Mouse (Mus musculus) liver, embryonic 15.5 days (tissue): ENCODE data around the gene Otud3. TPM values are rescaled to one million over a fixed set of nuclear protein-coding genes. Genes with fewer than 3 reads are reported as not detected.

ENCODE experiments used
- ATAC-seq: fragments of 200-750 bp; cut with Nextera tagmentation; 2 replicates; pipeline ENCODE4 v1.8.0; 2017; ENCODE audit warnings: moderate number of reproducible peaks, mild to moderate bottlenecking, moderate library complexity; ENCODE audit not compliant: insufficient read depth
- H3K27ac ChIP-seq: fragments of 300-500 bp; sonication (generic); replicated peaks from 2 replicates; pipeline ENCODE4 v1.5.1; 2015; ENCODE audit warnings: mild to moderate bottlenecking, inconsistent platforms
- H3K27me3 ChIP-seq: fragments of 300-500 bp; sonication (generic); 2 replicates; pipeline ENCODE4 v1.6.1; 2015; ENCODE audit warnings: mild to moderate bottlenecking, inconsistent platforms
- H3K36me3 ChIP-seq: fragments of 300-500 bp; sonication (generic); replicated peaks from 2 replicates; pipeline ENCODE4 v1.6.1; 2015; ENCODE audit warnings: moderate library complexity, mild to moderate bottlenecking, inconsistent platforms
- H3K4me1 ChIP-seq: fragments of 300-500 bp; sonication (generic); replicated peaks from 2 replicates; pipeline ENCODE4 v1.6.1; 2015; ENCODE audit warnings: inconsistent platforms
- H3K4me2 ChIP-seq: fragments of 300-500 bp; sonication (generic); 2 replicates; pipeline ENCODE4 v1.6.1; 2015; ENCODE audit warnings: moderate library complexity, mild to moderate bottlenecking, inconsistent platforms
- H3K4me3 ChIP-seq: fragments of 300-500 bp; sonication (generic); replicated peaks from 2 replicates; pipeline ENCODE4 v1.5.1; 2015; ENCODE audit warnings: mild to moderate bottlenecking, inconsistent platforms
- H3K9ac ChIP-seq: fragments of 300-500 bp; sonication (generic); 2 replicates; pipeline ENCODE4 v1.6.1; 2015; ENCODE audit warnings: moderate library complexity, mild to moderate bottlenecking, inconsistent platforms
- H3K9me3 ChIP-seq: fragments of 300-500 bp; sonication (generic); replicated peaks from 2 replicates; pipeline ENCODE4 v1.6.1; 2016; ENCODE audit warnings: inconsistent platforms
- WGBS: fragments of 180-500 bp; shearing (Covaris S2); methylation state at CpG from one replicate; pipeline ENCODE4 v1.1.7; 2015; ENCODE audit warnings: mixed read lengths; ENCODE audit not compliant: insufficient replicate concordance; 5-methylcytosine and 5-hydroxymethylcytosine counted together
- polyA plus RNA-seq: library from polyadenylated mRNA; unstranded; fragments of >200 nt; fragmentation: Nextera tagmentation; extraction: Ambion mirVana; gene quantifications from 2 replicates; pipeline ENCODE4 v1.2.1, GENCODE M21; 2015

The Otud3 gene
- polyA plus RNA-seq, 1 experiment from 2014 or later: 1.4 TPM

GRCm38 (mm10) chr4:138868666-138869065, 45.1 kb downstream of the Otud3 start:
- H3K36me3 ChIP-seq: no peaks in the 10 kb centered on the region
- H3K4me2 ChIP-seq: no peak overlapping the region
- no peak for ATAC-seq
- H3K4me1 ChIP-seq: no peaks in the 10 kb centered on the region
- H3K9ac ChIP-seq: no peak overlapping the region
- H3K27ac ChIP-seq: no peak overlapping the region
- H3K27me3 ChIP-seq: no peaks in the 10 kb centered on the region
- no peaks in the 10 kb centered on the region for H3K9me3 ChIP-seq
- H3K4me3 ChIP-seq: no peak overlapping the region
- WGBS: 40% methylated on average over 8 of the region's 8 CpGs

GRCm38 (mm10) chr4:138866413-138866812, 47.3 kb downstream of the Otud3 start:
- no peaks in the 10 kb centered on the region for H3K36me3 ChIP-seq
- H3K4me3 ChIP-seq: no peak overlapping the region
- WGBS: 9% methylated on average over 7 of the region's 7 CpGs
- H3K27me3 ChIP-seq: peaks cover 4% of the 10 kb centered on the region; the same call in 1 of the 2 replicates
- no peak for ATAC-seq
- no peaks in the 10 kb centered on the region for H3K4me1 ChIP-seq
- H3K27ac ChIP-seq: no peak overlapping the region
- no peak overlapping the region for H3K9ac ChIP-seq
- no peaks in the 10 kb centered on the region for H3K9me3 ChIP-seq
- H3K4me2 ChIP-seq: no peak overlapping the region

- 43% methylated on average over 6 of the region's 6 CpGs for WGBS
- Histone ChIP-seq H3K4me1 (no peaks in the 10 kb centered on the region), H3K4me2 (no peak overlapping the region), H3K9ac (no peak overlapping the region), H3K4me3 (no peak overlapping the region), H3K27me3 (peaks cover 4% of the 10 kb centered on the region; the same call in 1 of the 2 replicates), H3K9me3 (no peaks in the 10 kb centered on the region), H3K36me3 (no peaks in the 10 kb centered on the region), H3K27ac (no peak overlapping the region)
- no peak for ATAC-seq
These were observed 47.8 kb downstream of the Otud3 start for GRCm38 (mm10) chr4:138865991-138866390.

GRCm38 (mm10) chr4:138865092-138865491, 48.7 kb downstream of the Otud3 start:
- Histone ChIP-seq H3K27me3 (peaks cover 4% of the 10 kb centered on the region; the same call in 1 of the 2 replicates), H3K27ac (no peak overlapping the region), H3K4me2 (no peak overlapping the region), H3K36me3 (no peaks in the 10 kb centered on the region), H3K4me3 (no peak overlapping the region), H3K9ac (no peak overlapping the region), H3K4me1 (no peaks in the 10 kb centered on the region), H3K9me3 (no peaks in the 10 kb centered on the region)
- no peak for ATAC-seq
- WGBS: 29% methylated on average over 5 of the region's 5 CpGs

DNA sequence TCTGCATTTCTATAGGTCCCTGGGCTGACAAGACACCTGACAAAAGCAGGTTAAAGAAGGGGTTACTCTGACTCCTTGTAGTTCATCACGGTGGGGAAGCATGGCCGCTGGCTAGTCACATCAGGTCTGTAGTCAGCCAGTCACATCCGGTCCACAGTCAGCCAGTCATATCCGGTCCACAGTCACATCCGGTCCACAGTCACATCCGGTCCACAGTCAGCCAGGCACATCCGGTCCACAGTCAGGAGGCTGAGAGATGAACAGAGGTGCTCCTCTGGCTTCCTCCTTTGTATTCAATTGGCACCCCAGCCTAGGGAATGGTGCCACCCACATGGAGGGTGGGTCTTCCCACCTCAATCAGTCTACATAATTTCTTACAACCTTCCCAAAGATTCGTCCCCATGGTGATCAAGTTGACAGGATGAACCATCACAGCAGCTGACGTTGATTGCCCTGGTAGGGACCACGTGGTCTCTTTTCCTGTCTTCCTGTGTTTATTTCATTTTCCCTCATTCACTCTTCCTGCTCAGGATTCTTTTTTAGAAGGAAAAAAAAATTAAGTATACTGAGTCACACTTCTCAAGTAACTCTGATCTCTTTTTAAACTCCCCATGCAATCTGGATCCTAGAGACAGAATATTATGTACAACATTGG, 50.3 kb downstream of the Otud3 start, which contains the start of gene Pla2g5:
Gene Pla2g5 (minus strand): TSS at position 139 of the 655 bp plus-strand sequence.
- no peak for ATAC-seq
- Histone ChIP-seq H3K9me3 (no peaks in the 10 kb centered on the region), H3K36me3 (no peaks in the 10 kb centered on the region), H3K4me3 (no peak within 1 kb of the TSS), H3K27ac (no peak within 1 kb of the TSS), H3K9ac (no peak within 1 kb of the TSS), H3K4me1 (no peaks in the 10 kb centered on the region), H3K27me3 (peaks cover 13% of the 10 kb centered on the region), H3K4me2 (no peak within 1 kb of the TSS)
- WGBS: 41% methylated on average over 10 of the region's 10 CpGs

- Histone ChIP-seq H3K4me1 (no peaks in the 10 kb centered on the region), H3K36me3 (no peaks in the 10 kb centered on the region), H3K4me3 (no peak overlapping the region), H3K27me3 (peaks cover 16% of the 10 kb centered on the region), H3K27ac (no peak overlapping the region), H3K9ac (no peak overlapping the region), H3K4me2 (no peak overlapping the region), H3K9me3 (no peaks in the 10 kb centered on the region)
- ATAC-seq: no peak
- 5% methylated on average over 13 of the region's 13 CpGs for WGBS
These were observed 54.0 kb downstream of the Otud3 start for GRCm38 (mm10) chr4:138859728-138860127.

DNA sequence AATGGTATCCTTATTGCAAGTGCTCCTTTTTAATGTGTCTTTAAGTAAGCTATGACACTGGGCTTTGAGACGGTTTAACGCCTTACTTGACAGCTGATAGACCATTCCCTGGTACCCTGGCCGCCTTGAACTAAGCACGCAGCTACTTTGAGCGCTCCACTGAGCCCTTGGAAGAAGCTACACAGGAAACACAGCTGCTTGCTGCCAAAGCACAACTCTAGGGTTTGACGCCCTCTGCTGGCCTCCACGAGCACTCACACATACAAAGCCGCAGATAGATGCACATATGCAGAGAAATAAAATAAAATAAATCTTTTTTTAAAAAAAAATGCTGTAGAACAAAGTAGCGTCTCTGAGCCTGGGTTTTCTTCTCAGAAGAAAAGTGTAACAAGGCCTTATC, 54.5 kb downstream of the Otud3 start:
- Histone ChIP-seq H3K4me2 (no peak overlapping the region), H3K9ac (no peak overlapping the region), H3K9me3 (no peaks in the 10 kb centered on the region), H3K27ac (no peak overlapping the region), H3K4me3 (no peak overlapping the region), H3K36me3 (no peaks in the 10 kb centered on the region), H3K4me1 (no peaks in the 10 kb centered on the region), H3K27me3 (peaks cover 16% of the 10 kb centered on the region)
- no peak for ATAC-seq
- 21% methylated on average over 9 of the region's 9 CpGs for WGBS

- WGBS: 49% methylated on average over 15 of the region's 15 CpGs
- no peak overlapping the region for H3K4me3 ChIP-seq
- H3K9me3 ChIP-seq: no peaks in the 10 kb centered on the region
- H3K4me2 ChIP-seq: no peak overlapping the region
- H3K27ac ChIP-seq: no peak overlapping the region
- no peak for ATAC-seq
- no peaks in the 10 kb centered on the region for H3K4me1 ChIP-seq
- peaks cover 15% of the 10 kb centered on the region for H3K27me3 ChIP-seq
- H3K9ac ChIP-seq: no peak overlapping the region
- H3K36me3 ChIP-seq: no peaks in the 10 kb centered on the region
These were observed 55.3 kb downstream of the Otud3 start for GRCm38 (mm10) chr4:138858446-138858845.

GRCm38 (mm10) chr4:138857576-138857975, 56.2 kb downstream of the Otud3 start:
- Histone ChIP-seq H3K4me2 (no peak overlapping the region), H3K9me3 (no peaks in the 10 kb centered on the region), H3K36me3 (no peaks in the 10 kb centered on the region), H3K4me3 (no peak overlapping the region), H3K27me3 (peaks cover 14% of the 10 kb centered on the region), H3K27ac (no peak overlapping the region), H3K4me1 (no peaks in the 10 kb centered on the region), H3K9ac (no peak overlapping the region)
- WGBS: 22% methylated on average over 10 of the region's 10 CpGs
- ATAC-seq: no peak

DNA sequence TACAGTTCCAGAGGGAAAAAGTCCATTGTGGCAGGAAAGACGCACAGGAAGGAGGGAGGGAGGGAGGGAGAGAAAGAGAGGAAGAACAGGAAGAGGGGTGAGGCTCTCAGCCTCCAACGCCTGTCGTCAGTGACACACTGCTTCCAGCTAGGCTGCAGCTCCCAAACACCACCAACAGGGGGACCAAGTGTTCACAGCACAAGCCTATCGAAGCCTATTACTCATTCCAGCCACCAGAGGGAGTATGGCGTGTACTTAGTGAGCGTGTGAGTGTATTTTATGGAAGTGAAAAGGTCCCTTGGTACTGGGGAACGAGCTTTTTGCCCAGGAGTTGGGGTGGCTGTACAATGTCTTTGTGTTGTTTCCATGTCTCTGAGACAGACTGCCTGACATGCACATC, 57.3 kb downstream of the Otud3 start:
- Histone ChIP-seq H3K36me3 (no peaks in the 10 kb centered on the region), H3K4me2 (no peak overlapping the region), H3K4me1 (no peaks in the 10 kb centered on the region), H3K9ac (no peak overlapping the region), H3K4me3 (no peak overlapping the region), H3K9me3 (no peaks in the 10 kb centered on the region), H3K27ac (no peak overlapping the region), H3K27me3 (peaks cover 14% of the 10 kb centered on the region)
- 16% methylated on average over 7 of the region's 7 CpGs for WGBS
- ATAC-seq: no peak

DNA sequence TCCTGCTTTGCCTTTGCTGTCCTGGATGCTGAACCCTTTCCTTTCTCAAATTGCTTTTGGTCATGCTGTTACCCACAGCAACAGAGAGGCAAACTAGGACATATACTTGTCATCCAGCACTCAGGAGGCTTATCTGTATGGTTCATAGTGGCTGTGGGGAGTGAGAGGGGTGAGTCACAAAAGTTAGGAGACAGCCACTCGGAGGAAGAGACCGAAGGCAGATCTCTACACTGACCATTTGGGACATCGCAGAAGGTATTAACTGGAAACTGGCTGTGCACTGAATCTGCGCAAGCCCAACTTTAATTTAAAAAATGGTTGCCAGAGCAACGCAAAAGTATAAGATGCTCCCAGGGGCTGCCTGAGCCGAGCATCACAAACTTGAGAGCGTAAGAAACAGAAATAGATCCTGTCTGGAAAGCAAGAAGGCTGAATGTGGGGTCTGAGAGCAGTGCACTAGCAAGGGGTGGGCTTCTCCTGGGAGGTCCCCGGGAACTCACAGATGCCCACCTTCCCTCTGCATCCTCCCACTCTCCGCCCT, 58.6 kb downstream of the Otud3 start:
- no peak overlapping the region for H3K4me3 ChIP-seq
- no peak overlapping the region for H3K4me2 ChIP-seq
- ATAC-seq: no peak
- H3K27me3 ChIP-seq: peaks cover 14% of the 10 kb centered on the region
- H3K27ac ChIP-seq: no peak overlapping the region
- WGBS: 68% methylated on average over 9 of the region's 9 CpGs
- no peak overlapping the region for H3K9ac ChIP-seq
- no peaks in the 10 kb centered on the region for H3K9me3 ChIP-seq
- no peaks in the 10 kb centered on the region for H3K36me3 ChIP-seq
- no peaks in the 10 kb centered on the region for H3K4me1 ChIP-seq

- Histone ChIP-seq H3K9me3 (no peaks in the 10 kb centered on the region), H3K4me2 (no peak overlapping the region), H3K4me3 (no peak overlapping the region), H3K4me1 (no peaks in the 10 kb centered on the region), H3K27me3 (peaks cover 3% of the 10 kb centered on the region; the same call in 1 of the 2 replicates), H3K9ac (no peak overlapping the region), H3K36me3 (no peaks in the 10 kb centered on the region), H3K27ac (no peak overlapping the region)
- WGBS: 55% methylated on average over 6 of the region's 6 CpGs
- no peak for ATAC-seq
These were observed 60.8 kb downstream of the Otud3 start for GRCm38 (mm10) chr4:138852961-138853360.
